Mouse (Mus musculus) liver (tissue): ENCODE measurements around the gene Zap70.
"Not testable (repeated sequence)": the region's sequence is repeated elsewhere in the genome, so short reads cannot be mapped to it uniquely, and the experiment has no call there.

Source experiments
- DNase-seq: peaks from one replicate; pipeline ENCODE4 v3.0.0-alpha.2; 2020; ENCODE audit warnings: mixed read lengths

Gene Zap70

GRCm38 (mm10) chr1:36780793-36781192 is 19.2 kb downstream of the Zap70 start:
- DNase-seq: no peak

- DNase-seq: no peak
These were observed 20.9 kb downstream of the Zap70 start for GRCm38 (mm10) chr1:36782476-36782875.

GRCm38 (mm10) chr1:36784365-36785134 is 23.0 kb downstream of the Zap70 start:
- peak; percentile 76 for DNase-seq

- peak; percentile 12 for DNase-seq
These were observed 23.6 kb downstream of the Zap70 start for GRCm38 (mm10) chr1:36785238-36785641.

GRCm38 (mm10) chr1:36786377-36786776 is 24.8 kb downstream of the Zap70 start:
- no peak for DNase-seq

GRCm38 (mm10) chr1:36789416-36789815 is 27.8 kb downstream of the Zap70 start:
- DNase-seq: no peak

- peak; percentile 5 for DNase-seq
These were observed 35.1 kb downstream of the Zap70 start for GRCm38 (mm10) chr1:36796711-36797110.

GRCm38 (mm10) chr1:36797481-36797880 is 35.9 kb downstream of the Zap70 start:
- DNase-seq: peak; percentile 7

GRCm38 (mm10) chr1:36800379-36801011 is 38.9 kb downstream of the Zap70 start:
- DNase-seq: no peak

GRCm38 (mm10) chr1:36804259-36804658 is 42.7 kb downstream of the Zap70 start:
- no peak for DNase-seq

GRCm38 (mm10) chr1:36804833-36805232 is 43.2 kb downstream of the Zap70 start:
- no peak for DNase-seq

- no peak for DNase-seq
These were observed 44.7 kb downstream of the Zap70 start for GRCm38 (mm10) chr1:36806181-36806905.

GRCm38 (mm10) chr1:36807086-36807485 is 45.5 kb downstream of the Zap70 start:
- DNase-seq: no peak

GRCm38 (mm10) chr1:36807782-36808565 is 46.4 kb downstream of the Zap70 start:
- no peak for DNase-seq

GRCm38 (mm10) chr1:36811806-36812205 is 50.2 kb downstream of the Zap70 start:
- no peak for DNase-seq

GRCm38 (mm10) chr1:36813415-36813814 is 51.8 kb downstream of the Zap70 start:
- peak; percentile 26 for DNase-seq

GRCm38 (mm10) chr1:36814271-36814903 is 52.8 kb downstream of the Zap70 start:
- DNase-seq: no peak

GRCm38 (mm10) chr1:36815166-36815565 is 53.6 kb downstream of the Zap70 start:
- no peak for DNase-seq

GRCm38 (mm10) chr1:36821918-36822317 is 60.3 kb downstream of the Zap70 start:
- DNase-seq: not testable (repeated sequence)

- DNase-seq: no peak
These were observed 62.8 kb downstream of the Zap70 start for GRCm38 (mm10) chr1:36824356-36824755.

GRCm38 (mm10) chr1:36830913-36831866 is 69.6 kb downstream of the Zap70 start:
- no peak for DNase-seq
